In the genomic region with DNA sequence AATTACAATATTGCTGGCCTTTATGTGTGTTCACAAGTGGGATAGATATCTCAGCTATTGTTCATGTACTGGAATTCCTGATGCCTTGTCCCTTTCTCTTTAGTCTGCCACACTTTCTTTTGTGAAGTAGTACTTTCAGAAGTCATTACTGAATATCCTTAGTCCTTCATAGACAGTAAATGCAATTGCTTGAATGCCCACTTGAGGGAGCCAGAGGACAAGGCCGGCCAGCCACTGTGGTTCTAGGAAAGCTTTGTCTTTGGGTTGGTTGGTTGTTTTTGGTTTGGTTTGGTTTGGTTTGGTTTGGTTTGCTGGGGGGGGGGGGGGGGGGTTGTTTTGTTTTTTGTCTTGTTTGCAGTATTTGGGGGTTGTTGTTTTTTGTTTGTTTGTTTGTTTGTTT, we compare ENCODE assay signal across 8 mouse cellular contexts. TPM values are rescaled to one million over a fixed set of nuclear protein-coding genes. Genes with fewer than 3 reads are reported as not detected.
A peak's percentile ranks its signal among the peaks of the same experiment; 100 is the strongest.
DNase-seq lines count a peak whose midpoint lies in the region; ATAC-seq and TF ChIP-seq lines count a peak whose summit lies in the region.

No protein-coding gene starts in this region.

- WGBS in embryonic facial prominence, embryonic 14.5 days = 0% methylated on average over 1 of the region's 1 CpGs
- WGBS in macrophage (ENCODE audit: missing documents) = 0% methylated on average over 1 of the region's 1 CpGs

- no peak overlapping the region for H3K9ac ChIP-seq in ES-E14 (ENCODE audit: insufficient read depth, low read depth, low read length, poor library complexity, severe bottlenecking)
- no peak overlapping the region for H3K9ac ChIP-seq in embryonic facial prominence, embryonic 14.5 days (ENCODE audit: low read depth, low read length)

- no peaks in the 10 kb centered on the region for H3K9me3 ChIP-seq in ES-E14 (ENCODE audit: control insufficient read depth, insufficient read depth, low read depth, low read length)
- no peaks in the 10 kb centered on the region for H3K9me3 ChIP-seq in embryonic facial prominence, embryonic 14.5 days (ENCODE audit: control insufficient read depth, low read length)

- no peaks in the 10 kb centered on the region for H3K36me3 ChIP-seq in ES-E14 (ENCODE audit: control insufficient read depth, insufficient read depth, low read length, poor library complexity, severe bottlenecking)
- H3K36me3 ChIP-seq in embryonic facial prominence, embryonic 14.5 days (ENCODE audit: control insufficient read depth, insufficient read depth, low read length) = no peaks in the 10 kb centered on the region
- H3K36me3 ChIP-seq in macrophage (ENCODE audit: inconsistent target) = no peaks in the 10 kb centered on the region

- H3K79me2 ChIP-seq in macrophage (ENCODE audit: inconsistent target) = peaks cover 33% of the 10 kb centered on the region; the same call in 1 of the 2 replicates

- H3K4me3 ChIP-seq in ES-E14 (ENCODE audit: insufficient read depth in 1 of 2, low read depth in 1 of 2, low read length in 2 of 2, poor library complexity in 1 of 2, severe bottlenecking in 1 of 2) = no peak overlapping the region
- H3K4me3 ChIP-seq in embryonic facial prominence, embryonic 14.5 days (ENCODE audit: low read depth, low read length) = no peak overlapping the region
- H3K4me3 ChIP-seq in macrophage (ENCODE audit: inconsistent target) = no peak overlapping the region

- in situ Hi-C loops in ES-E14 (cut with MboI; ENCODE audit: low sequenced_read_pairs in 2 of 2, unreplicated experiment in 2 of 2) = loop anchor here in 1 of 2 experiments (5.0 kb wide), 1 partner anchor 76 kb away; no protein-coding TSS in a partner anchor

- ATAC-seq in embryonic facial prominence, embryonic 14.5 days (ENCODE audit: low read depth) = 0 out of 2 replicates have a peak, but pooled peaks have one; percentile 68

- H3K4me2 ChIP-seq in embryonic facial prominence, embryonic 14.5 days (ENCODE audit: low read depth, low read length) = no peak overlapping the region

- peaks cover 2 to 5% of the 10 kb centered on the region in 2 experiments; a peak in 1 of 4 replicates for H3K4me1 ChIP-seq in ES-E14 (ENCODE audit: control insufficient read depth in 2 of 2, insufficient read depth in 2 of 2, low read length in 2 of 2, poor library complexity in 1 of 2)
- no peaks in the 10 kb centered on the region; the same call in 1 of the 2 replicates for H3K4me1 ChIP-seq in embryonic facial prominence, embryonic 14.5 days (ENCODE audit: control insufficient read depth, insufficient read depth, low read length)

- no peaks in the 10 kb centered on the region for H3K27me3 ChIP-seq in embryonic facial prominence, embryonic 14.5 days (replicated peaks; ENCODE audit: control insufficient read depth, insufficient read depth, low read length)

- no peak overlapping the region for H3K27ac ChIP-seq in ES-E14 (ENCODE audit: insufficient read depth, low read depth, low read length, poor library complexity, severe bottlenecking)
- H3K27ac ChIP-seq in embryonic facial prominence, embryonic 14.5 days (replicated peaks; ENCODE audit: low read depth, low read length) = no peak overlapping the region
- H3K27ac ChIP-seq in macrophage = peak overlapping the region; percentile 98

- intact Hi-C loops in heart, postnatal 10 days (cut with DNase I) = loop anchor here (1.0 to 2.0 kb wide), 2 partner anchors 75 to 117 kb away; no protein-coding TSS in a partner anchor

- peak; percentile 69 for DNase-seq in ES-E14 (ENCODE audit: low read depth, low spot score)
- peak; percentile 70 for DNase-seq in adrenal gland, postnatal 25 days
- DNase-seq in embryonic facial prominence, embryonic 14.5 days (ENCODE audit: low spot score) = peak; percentile 78
- peak; percentile 85 to 93 for DNase-seq in heart, postnatal 10 days
- peak; percentile 85 to 90 for DNase-seq in layer of hippocampus, postnatal 10 days (ENCODE audit: low spot score in 2 of 2)
- DNase-seq in right cerebral cortex, postnatal 10 days (ENCODE audit: low spot score in 2 of 2) = peak; percentile 79 to 89
- DNase-seq in urinary bladder, postnatal 4 days (ENCODE audit: low spot score in 2 of 2) = peak; percentile 45 to 83

TF ChIP-seq in ES-E14, 5 proteins besides CTCF, POLR2A, EP300 and RAD21:
- TF ChIP-seq ZC3H11A (IDR thresholded peaks at IDR 0.05; ENCODE audit: borderline replicate concordance, low read depth, low read length) (peak; percentile 97), MAFK (IDR thresholded peaks at IDR 0.05; ENCODE audit: insufficient read depth, low read depth, low read length) (no peak)
TF ChIP-seq in ES-E14: peak in this region for 1.

RNA-seq across cellular contexts. Expression of gene Incenp, which starts 16.6 kb away (rescaled TPM):
- total RNA-seq in ES-E14 (2012; rRNA removed) = 107 and 140 TPM in 2 replicates
- total RNA-seq in adrenal gland, postnatal 25 days (2021) = 28.3 and 32.4 TPM in 2 replicates
- polyA plus RNA-seq in embryonic facial prominence, embryonic 14.5 days (2014; fragmentation: Nextera tagmentation; extraction: Ambion mirVana) = 65.5 and 72.3 TPM in 2 replicates
- total RNA-seq in heart, postnatal 10 days (2021) = 10 to 100 TPM; 22.3 to 25.9 TPM
- total RNA-seq in layer of hippocampus, postnatal 10 days (2021) = 10 to 100 TPM; 16.1 to 25.7 TPM
- total RNA-seq in macrophage (2018; cell fraction: chromatin; rRNA removed) = 100 to 1,000 TPM in 13 of 26 experiments, 10 to 100 TPM in 13; 11.0 to 260 (median 108) TPM
- 10 to 100 TPM; 14.9 to 49.5 (median 37.8) TPM for total RNA-seq in macrophage (2018; cell fraction: cytosol; rRNA removed)
- 100 to 1,000 TPM in 2 of 26 experiments, 10 to 100 TPM in 24; 19.3 to 115 (median 57.5) TPM for total RNA-seq in macrophage (2018; cell fraction: nucleus; rRNA removed)
- 37.8 to 67.1 TPM (median 51.1 TPM) in 3 replicates for polyA plus RNA-seq in macrophage (2018)
